Mouse (Mus musculus): ENCODE results near the gene Map7d2. TPM values are rescaled to one million over a fixed set of nuclear protein-coding genes. Genes with fewer than 3 reads are reported as not detected.

Map7d2 gene
- total and polyA plus RNA-seq, 3 experiments, result 0.10 TPM; not detected in 2

GRCm38 (mm10) chrX:159503181-159503580, 88.8 kb downstream of the Map7d2 start:
- DNase-seq (ENCODE audit: low read depth, low spot score), result peak; percentile 19
- Histone ChIP-seq H3K4me1 (ENCODE audit: control insufficient read depth in 1 of 2, insufficient read depth in 2 of 2, low read length in 2 of 2) (peaks cover 0 to 4% of the 10 kb centered on the region in 2 experiments; a peak in 2 of 4 replicates), H3K9me3 (replicated peaks; ENCODE audit: insufficient read depth, low read length) (no peaks in the 10 kb centered on the region), H3K9ac (ENCODE audit: control insufficient read depth, low read depth, low read length, poor library complexity, severe bottlenecking) (no peak overlapping the region), H3K27me3 (ENCODE audit: control insufficient read depth in 1 of 2, insufficient read depth in 2 of 2, low read length in 2 of 2) (no peaks in the 10 kb centered on the region), H3K4me3 (ENCODE audit: control insufficient read depth in 1 of 2, insufficient read depth in 1 of 2, low read depth in 2 of 2, low read length in 2 of 2) (no peak overlapping the region), H3K27ac (ENCODE audit: control insufficient read depth, low read depth, low read length) (no peak overlapping the region), H3K36me3 (ENCODE audit: control insufficient read depth in 1 of 2, insufficient read depth in 2 of 2, low read length in 2 of 2) (peaks cover 0 to 7% of the 10 kb centered on the region in 2 experiments; a peak in 1 of 4 replicates), H3K79me2 (ENCODE audit: control insufficient read depth, insufficient read depth, low read length, poor library complexity) (peaks cover 8% of the 10 kb centered on the region)
- TF ChIP-seq GATA1 (IDR thresholded peaks at IDR 0.05; ENCODE audit: low read depth, low read length), result no peak
- TF ChIP-seq ZMIZ1 (IDR thresholded peaks at IDR 0.05; ENCODE audit: low read depth, low read length), result no peak
- no peak for TF ChIP-seq ELF1 (IDR thresholded peaks at IDR 0.05; ENCODE audit: low read depth, low read length)
- TF ChIP-seq MYB (IDR thresholded peaks at IDR 0.05; ENCODE audit: low read depth, low read length), result no peak
- TF ChIP-seq ZNF384 (IDR thresholded peaks at IDR 0.05; ENCODE audit: low read depth, low read length), result no peak
- no peak for TF ChIP-seq MXI1 (IDR thresholded peaks at IDR 0.05; ENCODE audit: low read depth, low read length)
- TF ChIP-seq JUND (IDR thresholded peaks at IDR 0.05; ENCODE audit: low read depth, low read length), result no peak
- no peak for TF ChIP-seq NRF1 (IDR thresholded peaks at IDR 0.05; ENCODE audit: insufficient read depth, low read depth, low read length, poor library complexity, severe bottlenecking)
- TF ChIP-seq MYC (IDR thresholded peaks at IDR 0.05; ENCODE audit: low read depth, low read length), result no peak
- TF ChIP-seq CHD2 (IDR thresholded peaks at IDR 0.05; ENCODE audit: low read length), result no peak
- no peak for TF ChIP-seq ZKSCAN1 (IDR thresholded peaks at IDR 0.05; ENCODE audit: low read depth, low read length)
- TF ChIP-seq NELFE (IDR thresholded peaks at IDR 0.05; ENCODE audit: low read depth, low read length), result no peak
- TF ChIP-seq GABPA (IDR thresholded peaks at IDR 0.05; ENCODE audit: low read depth, low read length), result no peak
- TF ChIP-seq TBP (IDR thresholded peaks at IDR 0.05; ENCODE audit: low read depth, low read length), result no peak
- TF ChIP-seq CHD1 (IDR thresholded peaks at IDR 0.05; ENCODE audit: low read depth, low read length), result no peak
- no peak for TF ChIP-seq MEF2A (IDR thresholded peaks at IDR 0.05; ENCODE audit: extremely low read depth, insufficient replicate concordance, low read depth, low read length, poor library complexity, severe bottlenecking)
- no peak for TF ChIP-seq HCFC1 (IDR thresholded peaks at IDR 0.05; ENCODE audit: low read depth, low read length)
- no peak for TF ChIP-seq RAD21 (IDR thresholded peaks at IDR 0.05; ENCODE audit: low read depth, low read length)

- DNase-seq (ENCODE audit: low read depth, low spot score), result peak; percentile 82
- Histone ChIP-seq H3K79me2 (ENCODE audit: control insufficient read depth, insufficient read depth, low read length, poor library complexity) (peaks cover 16% of the 10 kb centered on the region), H3K36me3 (ENCODE audit: control insufficient read depth in 1 of 2, insufficient read depth in 2 of 2, low read length in 2 of 2) (peaks cover 0 to 7% of the 10 kb centered on the region in 2 experiments; a peak in 2 of 4 replicates), H3K4me3 (ENCODE audit: control insufficient read depth in 1 of 2, insufficient read depth in 1 of 2, low read depth in 2 of 2, low read length in 2 of 2) (peak overlapping the region; percentile 70 to 91), H3K4me1 (ENCODE audit: control insufficient read depth in 1 of 2, insufficient read depth in 2 of 2, low read length in 2 of 2) (peaks cover 2 to 14% of the 10 kb centered on the region in 2 experiments; a peak in 3 of 4 replicates), H3K9me3 (replicated peaks; ENCODE audit: insufficient read depth, low read length) (no peaks in the 10 kb centered on the region), H3K27me3 (ENCODE audit: control insufficient read depth in 1 of 2, insufficient read depth in 2 of 2, low read length in 2 of 2) (no peaks in the 10 kb centered on the region), H3K27ac (ENCODE audit: control insufficient read depth, low read depth, low read length) (peak overlapping the region; percentile 99), H3K9ac (ENCODE audit: control insufficient read depth, low read depth, low read length, poor library complexity, severe bottlenecking) (peak overlapping the region; percentile 98)
- TF ChIP-seq GATA1 (IDR thresholded peaks at IDR 0.05; ENCODE audit: low read depth, low read length), result no peak
- TF ChIP-seq UBTF (IDR thresholded peaks at IDR 0.05; ENCODE audit: borderline replicate concordance, insufficient read depth, low read depth, low read length), result peak; percentile 36; the same call in 1 of the 2 replicates
- TF ChIP-seq JUND (IDR thresholded peaks at IDR 0.05; ENCODE audit: low read depth, low read length), result peak; percentile 48; the same call in 1 of the 2 replicates
- peak in 1 of 2 experiments; percentile 41; a peak in 2 of 4 replicates for TF ChIP-seq POLR2A (IDR thresholded peaks at IDR 0.05; ENCODE audit: control insufficient read depth in 1 of 2, insufficient read depth in 1 of 2, low read depth in 1 of 2, low read length in 2 of 2, poor library complexity in 1 of 2)
Observed at GRCm38 (mm10) chrX:159508331-159509036, 94.1 kb downstream of the Map7d2 start.

Measured in MEL (cell line).